Mouse (Mus musculus) cerebellum, adult 2 months (tissue): ENCODE measurements at regions not wholly inside any gene's neighbourhood (a gene's known extent, or its start where the extent isn't known, plus 50 kb on each side); places are given as distances from the start of the nearest gene placed in this dataset.

Source experiments
- DNase-seq, 2 experiments: peaks; one replicate each; pipeline ENCODE4 v3.0.0; 2021
- H3K27ac ChIP-seq: fragments of 200-500 bp; 2 replicates; pipeline ENCODE4 v1.5.1; 2012; ENCODE audit warnings: low read length, control low read depth, inconsistent platforms; ENCODE audit not compliant: insufficient read depth
- H3K27me3 ChIP-seq: fragments of 200-500 bp; 2 replicates; pipeline ENCODE4 v1.6.1; 2012; ENCODE audit warnings: inconsistent platforms, mild to moderate bottlenecking, low read length, moderate library complexity; ENCODE audit not compliant: control insufficient read depth, insufficient read depth
- H3K4me1 ChIP-seq: fragments of 200-500 bp; 2 replicates; pipeline ENCODE4 v1.6.1; 2011; ENCODE audit warnings: low read length; ENCODE audit not compliant: control insufficient read depth, insufficient read depth
- H3K4me3 ChIP-seq: fragments of 200-500 bp; replicated peaks from 2 replicates; pipeline ENCODE3; 2011; ENCODE audit warnings: mild to moderate bottlenecking, low read depth, low read length, control low read depth; ENCODE audit not compliant: insufficient read depth
- CTCF ChIP-seq: fragments of 200-500 bp; IDR thresholded peaks from 2 replicates; pipeline ENCODE4 v1.5.1; 2011; ENCODE audit warnings: low read depth, mild to moderate bottlenecking, control low read depth, low read length, moderate library complexity, borderline replicate concordance; ENCODE audit not compliant: insufficient read depth
- POLR2A ChIP-seq: fragments of 200-500 bp; IDR thresholded peaks from 2 replicates; pipeline ENCODE4 v1.6.1; 2011; ENCODE audit warnings: low read length, control low read depth, borderline replicate concordance; ENCODE audit not compliant: insufficient read depth
- WGBS: fragments of 180-500 bp; shearing (Covaris S2); methylation state at CpG from one replicate; pipeline ENCODE4 v1.1.7; 2018; 5-methylcytosine and 5-hydroxymethylcytosine counted together

DNA sequence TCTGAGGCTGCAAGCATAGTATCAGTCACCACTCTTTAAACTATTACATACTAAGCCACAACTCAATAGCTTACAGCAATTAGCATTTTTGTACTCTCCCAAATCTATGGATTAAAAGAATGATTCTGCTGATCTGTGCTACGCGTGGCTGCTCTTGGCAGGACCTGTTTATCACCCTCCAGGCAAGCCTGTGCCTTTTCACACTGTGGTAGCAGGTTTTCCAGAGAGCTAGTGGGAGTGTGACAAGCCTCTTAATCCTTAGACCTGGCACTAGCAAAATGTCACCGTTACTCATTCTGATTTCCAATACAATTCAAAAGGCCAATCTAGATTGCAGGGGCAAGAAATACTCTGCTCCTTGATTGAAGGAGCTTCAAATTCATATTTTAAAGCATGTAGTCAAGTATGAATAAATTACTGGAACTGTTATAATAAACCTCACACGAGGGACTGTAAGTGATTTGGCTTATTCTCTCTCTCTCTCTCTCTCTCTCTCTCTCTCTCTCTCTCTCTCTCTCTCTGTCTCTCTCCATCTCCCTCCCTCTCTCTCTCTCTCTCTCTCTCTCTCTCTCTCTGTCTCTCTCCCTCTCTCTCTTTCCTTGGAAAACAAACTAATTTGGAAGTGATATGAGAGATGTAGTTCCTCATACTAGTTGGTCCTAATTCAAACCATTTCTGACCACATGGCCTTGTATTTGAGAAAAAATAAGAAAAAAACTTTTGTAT is 286.7 kb upstream of the Ins1 start:
- no peak overlapping the region for H3K4me3 ChIP-seq
- peak in 1 of 2 experiments; percentile 30 for DNase-seq
- H3K27ac ChIP-seq, result no peak overlapping the region
- WGBS, result 22% methylated on average over 4 of the region's 4 CpGs
- TF ChIP-seq POLR2A, result no peak
- TF ChIP-seq CTCF, result no peak
- H3K4me1 ChIP-seq, result no peaks in the 10 kb centered on the region
- H3K27me3 ChIP-seq, result no peaks in the 10 kb centered on the region

DNA sequence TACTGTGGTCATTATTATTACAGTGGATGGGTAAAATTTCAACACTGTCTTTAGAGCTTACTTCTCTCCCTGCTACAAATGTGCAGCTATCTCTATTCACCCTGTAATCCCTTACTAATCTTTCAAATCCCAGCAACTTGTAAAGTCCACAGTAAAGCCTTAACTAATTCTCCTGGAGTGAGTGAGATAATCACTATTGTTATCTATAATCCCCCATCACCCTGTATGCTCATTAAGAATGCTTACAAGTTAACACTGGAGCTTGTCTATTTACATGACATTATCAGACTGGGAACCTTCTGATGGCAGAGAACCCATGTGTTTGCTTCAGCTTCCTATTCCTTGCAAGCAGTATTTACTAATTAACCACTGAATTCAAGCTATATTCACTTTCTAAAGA is 266.9 kb upstream of the Ins1 start:
- no peak overlapping the region for H3K27ac ChIP-seq
- no peaks in the 10 kb centered on the region for H3K27me3 ChIP-seq
- no peak for DNase-seq
- no peaks in the 10 kb centered on the region for H3K4me1 ChIP-seq
- TF ChIP-seq POLR2A (no peak), CTCF (no peak)
- H3K4me3 ChIP-seq, result no peak overlapping the region
